ENCODE assay signal across 1 mouse cellular context in the genomic region with DNA sequence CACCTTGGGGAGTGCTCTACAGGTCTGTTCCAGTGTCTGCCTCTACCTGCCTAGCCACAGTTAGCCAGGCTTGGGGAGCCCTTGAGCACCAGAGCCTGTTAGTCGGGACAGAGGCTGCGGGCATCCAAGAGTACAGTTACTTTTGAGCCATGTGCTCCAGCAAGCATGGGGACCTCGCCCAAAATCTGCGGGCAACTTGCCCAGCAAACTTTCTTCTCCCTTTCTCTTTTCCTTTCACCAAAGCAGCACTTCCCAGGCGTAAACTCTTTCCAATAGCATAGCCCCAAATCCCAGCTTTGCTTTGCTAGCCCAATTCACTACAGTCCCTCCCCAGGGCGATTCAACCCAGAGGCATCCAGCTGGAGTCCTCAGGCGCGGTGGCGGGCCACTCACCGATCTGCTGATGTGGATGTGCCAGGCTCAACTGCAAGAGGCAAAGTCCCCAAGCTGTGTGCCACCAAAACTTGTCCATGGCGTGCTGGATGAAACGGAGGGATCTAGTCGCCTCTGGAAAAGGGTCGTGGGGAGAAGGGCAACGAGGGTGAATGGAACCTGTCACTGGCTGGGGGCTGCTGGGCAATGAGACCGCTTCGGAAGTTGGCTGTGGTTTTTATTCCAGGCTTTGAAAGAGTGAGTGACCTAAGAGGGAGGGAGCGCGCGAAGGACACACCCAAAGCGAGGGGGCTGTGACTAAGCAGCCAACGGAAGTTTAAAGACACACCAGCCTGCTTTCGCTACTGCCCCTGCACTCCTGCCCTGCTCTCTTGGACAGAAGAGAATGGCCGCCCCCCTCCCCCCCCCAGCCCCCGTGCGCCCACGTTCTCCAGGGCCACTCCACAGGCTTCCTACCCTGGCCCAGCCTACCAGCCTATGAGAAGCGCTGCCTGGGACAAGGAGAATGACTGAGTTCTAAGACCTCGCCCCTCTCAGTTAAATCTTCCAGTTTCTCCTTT.
TF ChIP-seq lines count a peak whose summit lies in the region.

TSS of gene Cd44 (minus strand) at position 791 of the 953 bp plus-strand sequence.

TF ChIP-seq in MEL, 35 proteins besides CTCF, POLR2A, EP300 and RAD21:
- TF ChIP-seq JUND (IDR thresholded peaks at IDR 0.05; ENCODE audit: low read depth, low read length) (no peak), GATA1 (IDR thresholded peaks at IDR 0.05; ENCODE audit: low read depth, low read length) (no peak), TBP (IDR thresholded peaks at IDR 0.05; ENCODE audit: low read depth, low read length) (peak; percentile 92), KAT2A (conservative IDR thresholded peaks at IDR 0.05; ENCODE audit: low read depth, low read length) (no peak), USF1 (IDR thresholded peaks at IDR 0.05; ENCODE audit: low read depth, low read length) (no peak), TCF12 (IDR thresholded peaks at IDR 0.05; ENCODE audit: low read depth, low read length) (peak; percentile 49), TAL1 (IDR thresholded peaks at IDR 0.05; ENCODE audit: low read length) (no peak), E2F4 (IDR thresholded peaks at IDR 0.05; ENCODE audit: borderline replicate concordance, low read depth, low read length) (no peak; the same call in 1 of the 2 replicates), ELF1 (IDR thresholded peaks at IDR 0.05; ENCODE audit: low read depth, low read length) (no peak), CHD1 (IDR thresholded peaks at IDR 0.05; ENCODE audit: low read depth, low read length) (no peak), ZC3H11A (IDR thresholded peaks at IDR 0.05; ENCODE audit: low read depth, low read length) (no peak), USF2 (IDR thresholded peaks at IDR 0.05; ENCODE audit: borderline replicate concordance in 1 of 2, insufficient read depth in 1 of 2, low read depth in 1 of 2, low read length in 2 of 2) (no peak), BHLHE40 (IDR thresholded peaks at IDR 0.05; ENCODE audit: borderline replicate concordance, low read depth, low read length) (no peak), ZKSCAN1 (IDR thresholded peaks at IDR 0.05; ENCODE audit: low read depth, low read length) (no peak), NELFE (IDR thresholded peaks at IDR 0.05; ENCODE audit: low read depth, low read length) (peak; percentile 74; the same call in 1 of the 2 replicates), MAX (IDR thresholded peaks at IDR 0.05; ENCODE audit: low read length) (peak; percentile 90), GABPA (IDR thresholded peaks at IDR 0.05; ENCODE audit: low read depth, low read length) (no peak), HCFC1 (IDR thresholded peaks at IDR 0.05; ENCODE audit: low read depth, low read length) (0 out of 2 replicates have a peak, but pooled peaks have one; percentile 38), SIN3A (IDR thresholded peaks at IDR 0.05; ENCODE audit: low read length) (peak; percentile 68; the same call in 1 of the 2 replicates), MAZ (IDR thresholded peaks at IDR 0.05; ENCODE audit: low read depth, low read length) (0 out of 2 replicates have a peak, but pooled peaks have one; percentile 38), ZNF384 (IDR thresholded peaks at IDR 0.05; ENCODE audit: low read depth, low read length) (no peak), MYB (IDR thresholded peaks at IDR 0.05; ENCODE audit: low read depth, low read length) (0 out of 2 replicates have a peak, but pooled peaks have one; percentile 29), MYC (IDR thresholded peaks at IDR 0.05; ENCODE audit: low read depth, low read length) (peak; percentile 95), ZMIZ1 (IDR thresholded peaks at IDR 0.05; ENCODE audit: low read depth, low read length) (peak; percentile 80; the same call in 1 of the 2 replicates), MAFK (IDR thresholded peaks at IDR 0.05; ENCODE audit: borderline replicate concordance, low read depth, low read length) (no peak), UBTF (IDR thresholded peaks at IDR 0.05; ENCODE audit: borderline replicate concordance, insufficient read depth, low read depth, low read length) (no peak), MEF2A (IDR thresholded peaks at IDR 0.05; ENCODE audit: extremely low read depth, insufficient replicate concordance, low read depth, low read length, poor library complexity, severe bottlenecking) (no peak), POLR2AphosphoS2 (IDR thresholded peaks at IDR 0.05; ENCODE audit: low read length) (peak; percentile 82), NRF1 (IDR thresholded peaks at IDR 0.05; ENCODE audit: insufficient read depth, low read depth, low read length, poor library complexity, severe bottlenecking) (no peak), ETS1 (IDR thresholded peaks at IDR 0.05; ENCODE audit: low read depth, low read length) (peak; percentile 76; the same call in 1 of the 2 replicates), SMC3 (IDR thresholded peaks at IDR 0.05; ENCODE audit: low read depth, low read length) (no peak), POLR2AphosphoS5 (IDR thresholded peaks at IDR 0.05; ENCODE audit: borderline replicate concordance, low read depth, low read length) (no peak), CHD2 (IDR thresholded peaks at IDR 0.05; ENCODE audit: low read length) (no peak), MXI1 (IDR thresholded peaks at IDR 0.05; ENCODE audit: low read depth, low read length) (peak; percentile 90), RCOR1 (IDR thresholded peaks at IDR 0.05; ENCODE audit: low read depth, low read length) (no peak)
